Mouse (Mus musculus) adipose tissue, adult 10 weeks (tissue): ENCODE results near the gene Amd2. TPM values are rescaled to one million over a fixed set of nuclear protein-coding genes. Genes with fewer than 3 reads are reported as not detected.

Experiments used
- polyA plus RNA-seq: library from polyadenylated mRNA; stranded (reverse); fragments of 350-450 nt; fragmentation: Illumina TruSeq; extraction: RNeasy Lipid Tissue Mini Kit (QIAGEN cat#74804); gene quantifications from one replicate; pipeline ENCODE4 v1.2.3, GENCODE M21; 2014; ENCODE audit warnings: low read depth, low replicate concordance

Amd2 gene
- 0.42 TPM for polyA plus RNA-seq

DNA sequence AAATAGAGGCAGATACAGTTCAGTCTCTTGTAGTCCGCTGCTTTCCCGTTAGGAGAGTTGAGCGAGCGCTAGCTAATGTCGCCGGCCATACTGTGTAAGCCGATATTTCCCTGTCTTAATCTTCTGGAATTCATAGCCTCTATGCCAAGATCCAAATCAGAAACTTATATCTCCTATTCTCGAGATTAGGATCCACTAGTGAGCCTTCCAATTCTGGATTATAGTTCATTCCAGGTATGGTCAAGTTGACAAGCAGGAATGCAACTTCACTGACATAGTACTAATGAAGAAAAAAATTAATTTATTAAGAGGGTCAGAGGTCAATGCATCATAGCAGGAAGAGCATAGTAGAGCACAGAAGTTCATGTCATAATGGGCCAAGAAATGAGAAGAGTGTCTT is at the start of gene Amd2:
Gene Amd2, minus strand, starts transcription at position 101 of the 400 bp plus-strand sequence.

